Mouse (Mus musculus) ovary, adult 18-20 months (tissue): ENCODE data around the gene Lamp1.

Experiments used
- DNase-seq: peaks from one replicate; pipeline ENCODE4 v3.0.0; 2022; ENCODE audit warnings: low spot score, mixed read lengths

Gene Lamp1

GRCm38 (mm10) chr8:13200301-13201012 is 41.5 kb downstream of the Lamp1 start, which contains the start of gene Grtp1:
Grtp1 (minus strand) TSS chr8:13200620.
- peak; percentile 33 for DNase-seq

GRCm38 (mm10) chr8:13201013-13201334 is 42.0 kb downstream of the Lamp1 start:
- DNase-seq, result no peak

GRCm38 (mm10) chr8:13202041-13202440 is 43.1 kb downstream of the Lamp1 start:
- peak; percentile 54 for DNase-seq

GRCm38 (mm10) chr8:13202806-13203205 is 43.8 kb downstream of the Lamp1 start:
- no peak for DNase-seq

- DNase-seq, result no peak
Observed at GRCm38 (mm10) chr8:13203472-13203871, 44.5 kb downstream of the Lamp1 start.

GRCm38 (mm10) chr8:13204371-13205140 is 45.6 kb downstream of the Lamp1 start:
- no peak for DNase-seq

GRCm38 (mm10) chr8:13205311-13205710 is 46.4 kb downstream of the Lamp1 start:
- no peak for DNase-seq

GRCm38 (mm10) chr8:13206290-13206689 is 47.3 kb downstream of the Lamp1 start:
- no peak for DNase-seq

GRCm38 (mm10) chr8:13208627-13209355 is 49.8 kb downstream of the Lamp1 start:
- no peak for DNase-seq

GRCm38 (mm10) chr8:13209770-13210169 is 50.8 kb downstream of the Lamp1 start:
- DNase-seq, result no peak

GRCm38 (mm10) chr8:13213479-13214268 is 54.7 kb downstream of the Lamp1 start:
- peak; percentile 75 for DNase-seq

GRCm38 (mm10) chr8:13216386-13216785 is 57.4 kb downstream of the Lamp1 start:
- DNase-seq, result no peak

- no peak for DNase-seq
Observed at GRCm38 (mm10) chr8:13217093-13217492, 58.1 kb downstream of the Lamp1 start.

GRCm38 (mm10) chr8:13217986-13218385 is 59.0 kb downstream of the Lamp1 start:
- DNase-seq, result no peak

- DNase-seq, result no peak
Observed at GRCm38 (mm10) chr8:13218441-13218840, 59.5 kb downstream of the Lamp1 start.

- DNase-seq, result no peak
Observed at GRCm38 (mm10) chr8:13224426-13224825, 65.5 kb downstream of the Lamp1 start.
